Mouse (Mus musculus): ENCODE measurements around the gene Cpm. TPM values are rescaled to one million over a fixed set of nuclear protein-coding genes. Genes with fewer than 3 reads are reported as not detected.

Gene Cpm
- polyA plus RNA-seq, 1 experiment from 2014 or later = 2.7 TPM

DNA sequence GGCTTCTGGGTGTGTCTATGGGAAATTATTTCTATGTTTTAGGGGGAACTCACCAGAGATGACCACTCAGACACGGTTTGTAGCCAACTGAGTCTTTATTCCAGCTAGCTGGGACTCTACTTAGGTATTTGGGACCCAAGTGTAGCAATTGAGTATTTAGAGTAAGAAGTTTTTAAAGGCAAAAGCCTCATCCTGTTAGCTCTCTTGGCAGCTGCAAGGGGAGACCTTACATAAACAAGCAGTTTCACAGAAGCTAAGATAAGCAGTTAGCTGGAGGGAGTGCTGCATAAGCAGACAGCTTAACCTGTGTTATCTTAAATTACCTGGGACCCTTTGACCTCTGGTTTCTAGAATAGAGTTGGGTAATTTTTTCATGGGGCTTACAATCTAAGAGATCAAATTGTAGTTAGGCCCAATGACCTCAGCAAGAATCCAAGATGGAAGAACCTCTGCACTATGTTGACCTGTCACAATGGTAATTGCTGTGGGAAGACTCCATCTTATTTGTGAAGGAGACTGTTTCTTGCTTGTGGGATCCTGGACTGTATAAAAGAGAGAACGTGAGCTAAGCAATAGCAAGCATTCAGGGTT, 18.4 kb upstream of the Cpm start:
- Histone ChIP-seq H3K4me3 (ENCODE audit: low read length) (no peak overlapping the region), H3K4me1 (ENCODE audit: control insufficient read depth, insufficient read depth, low read depth, low read length) (no peaks in the 10 kb centered on the region), H3K27ac (ENCODE audit: low read depth, low read length) (no peak overlapping the region), H3K36me3 (ENCODE audit: control insufficient read depth, insufficient read depth, low read length) (no peaks in the 10 kb centered on the region), H3K27me3 (replicated peaks; ENCODE audit: control insufficient read depth, insufficient read depth, low read length) (no peaks in the 10 kb centered on the region), H3K9ac (ENCODE audit: low read depth, low read length) (no peak overlapping the region), H3K4me2 (ENCODE audit: low read length) (no peak overlapping the region), H3K9me3 (ENCODE audit: control insufficient read depth, low read length) (no peaks in the 10 kb centered on the region)
- no peak for ATAC-seq
- WGBS = 88% methylated on average over 2 of the region's 2 CpGs

DNA sequence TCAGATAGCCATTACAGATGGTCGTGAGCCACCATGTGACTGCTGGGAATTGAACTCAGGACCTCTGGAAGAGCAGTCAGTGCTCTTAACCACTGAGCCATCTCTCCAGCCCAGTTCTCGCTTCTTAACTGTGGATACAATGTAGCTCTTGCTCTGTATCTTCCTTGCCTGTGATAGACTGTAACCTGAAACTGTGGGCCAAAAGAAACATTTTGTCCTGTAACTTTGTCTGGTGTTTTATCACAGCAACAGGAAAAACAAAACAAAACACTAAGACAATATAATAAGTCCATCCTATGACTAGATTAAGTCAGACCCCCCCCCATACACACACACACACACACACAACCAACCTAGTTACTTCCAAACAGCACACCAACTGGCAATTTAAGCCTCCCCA, 17.8 kb upstream of the Cpm start:
- no peaks in the 10 kb centered on the region for H3K36me3 ChIP-seq (ENCODE audit: control insufficient read depth, insufficient read depth, low read length)
- WGBS = 96% methylated on average over 2 of the region's 2 CpGs
- ATAC-seq = no peak

DNA sequence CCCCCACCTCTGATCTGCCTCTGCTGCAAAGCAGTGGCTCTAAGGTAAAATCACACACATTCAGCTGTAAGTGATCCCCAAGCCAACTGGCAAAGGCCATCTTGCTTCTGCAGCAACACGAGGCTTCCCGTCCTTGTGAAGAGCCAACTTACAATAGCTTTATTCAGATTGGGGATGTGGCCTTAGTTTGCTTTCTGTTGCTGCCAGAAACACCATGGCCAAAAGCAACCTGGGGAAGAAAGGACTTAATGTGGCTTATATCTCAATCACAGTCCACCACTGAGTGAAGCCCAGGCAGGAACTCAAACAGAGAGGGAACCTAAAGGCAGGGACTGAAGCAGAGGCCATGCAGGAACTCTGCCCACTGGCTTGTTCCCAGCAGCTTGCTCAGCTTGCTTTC, 17.3 kb upstream of the Cpm start:
- Histone ChIP-seq H3K4me3 (ENCODE audit: low read length) (no peak overlapping the region), H3K9ac (ENCODE audit: low read depth, low read length) (no peak overlapping the region), H3K4me2 (ENCODE audit: low read length) (no peak overlapping the region), H3K9me3 (ENCODE audit: control insufficient read depth, low read length) (no peaks in the 10 kb centered on the region), H3K27ac (ENCODE audit: low read depth, low read length) (no peak overlapping the region), H3K27me3 (replicated peaks; ENCODE audit: control insufficient read depth, insufficient read depth, low read length) (no peaks in the 10 kb centered on the region), H3K4me1 (ENCODE audit: control insufficient read depth, insufficient read depth, low read depth, low read length) (no peaks in the 10 kb centered on the region), H3K36me3 (ENCODE audit: control insufficient read depth, insufficient read depth, low read length) (no peaks in the 10 kb centered on the region)
- 82% methylated on average over 2 of the region's 2 CpGs for WGBS
- ATAC-seq = no peak

More for the DNA sequence above, 17.8 kb upstream of the Cpm start:
- Histone ChIP-seq H3K9me3 (ENCODE audit: control insufficient read depth, low read length) (no peaks in the 10 kb centered on the region), H3K9ac (ENCODE audit: low read depth, low read length) (no peak overlapping the region), H3K27me3 (replicated peaks; ENCODE audit: control insufficient read depth, insufficient read depth, low read length) (no peaks in the 10 kb centered on the region), H3K4me2 (ENCODE audit: low read length) (no peak overlapping the region), H3K4me1 (ENCODE audit: control insufficient read depth, insufficient read depth, low read depth, low read length) (no peaks in the 10 kb centered on the region), H3K4me3 (ENCODE audit: low read length) (no peak overlapping the region), H3K27ac (ENCODE audit: low read depth, low read length) (no peak overlapping the region)

DNA sequence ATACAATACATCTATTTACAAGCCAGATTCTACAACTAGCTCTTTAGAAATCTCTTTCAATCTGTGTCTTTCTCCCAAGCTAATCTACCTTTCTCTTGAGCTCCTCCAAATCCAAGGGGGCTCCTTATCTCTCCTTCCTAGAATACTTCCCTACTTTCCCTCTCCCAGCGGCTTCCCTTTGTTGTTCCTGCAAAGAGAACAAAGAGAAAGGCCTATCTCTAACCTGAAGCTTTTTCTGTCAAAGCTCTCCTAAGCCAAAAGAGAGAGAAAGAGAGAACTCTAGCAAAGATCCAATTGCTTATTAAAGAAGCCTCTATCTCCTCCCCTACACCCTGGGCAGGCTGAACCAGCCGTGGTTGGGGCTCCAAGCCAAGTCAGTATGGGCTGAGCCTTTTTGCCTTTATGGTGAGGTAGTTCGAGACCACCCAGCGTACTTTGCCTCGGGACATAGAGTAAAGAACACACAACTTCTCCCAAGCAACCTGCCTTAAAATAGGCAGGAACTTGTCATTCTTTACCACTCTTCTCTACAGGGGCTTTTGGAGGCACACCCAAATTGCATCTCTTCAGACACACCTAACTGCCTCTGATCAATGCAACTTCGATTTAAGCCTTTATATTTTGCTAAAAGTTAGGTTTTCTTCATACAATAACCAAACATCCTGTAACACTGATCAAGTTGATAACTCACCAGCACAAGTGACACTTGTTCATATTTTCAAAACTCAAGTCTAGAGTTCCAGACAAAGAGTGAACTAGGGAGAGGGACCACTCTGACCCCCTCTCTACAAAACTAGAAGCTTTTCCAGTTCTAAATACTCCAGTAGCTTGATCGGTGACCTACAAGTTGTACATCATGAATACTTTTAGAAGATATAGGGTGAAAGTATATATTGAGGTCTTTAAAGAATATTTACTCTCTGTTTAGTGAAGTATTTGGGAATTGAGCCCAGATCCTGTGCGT, 16.4 kb upstream of the Cpm start:
- H3K27ac ChIP-seq (ENCODE audit: low read depth, low read length) = no peak overlapping the region
- no peak overlapping the region for H3K4me2 ChIP-seq (ENCODE audit: low read length)
- no peak overlapping the region for H3K9ac ChIP-seq (ENCODE audit: low read depth, low read length)
- H3K9me3 ChIP-seq (ENCODE audit: control insufficient read depth, low read length) = no peaks in the 10 kb centered on the region
- ATAC-seq = no peak
- H3K4me3 ChIP-seq (ENCODE audit: low read length) = no peak overlapping the region
- no peaks in the 10 kb centered on the region for H3K36me3 ChIP-seq (ENCODE audit: control insufficient read depth, insufficient read depth, low read length)
- no peaks in the 10 kb centered on the region for H3K27me3 ChIP-seq (replicated peaks; ENCODE audit: control insufficient read depth, insufficient read depth, low read length)
- WGBS = 84% methylated on average over 8 of the region's 8 CpGs
- H3K4me1 ChIP-seq (ENCODE audit: control insufficient read depth, insufficient read depth, low read depth, low read length) = no peaks in the 10 kb centered on the region

DNA sequence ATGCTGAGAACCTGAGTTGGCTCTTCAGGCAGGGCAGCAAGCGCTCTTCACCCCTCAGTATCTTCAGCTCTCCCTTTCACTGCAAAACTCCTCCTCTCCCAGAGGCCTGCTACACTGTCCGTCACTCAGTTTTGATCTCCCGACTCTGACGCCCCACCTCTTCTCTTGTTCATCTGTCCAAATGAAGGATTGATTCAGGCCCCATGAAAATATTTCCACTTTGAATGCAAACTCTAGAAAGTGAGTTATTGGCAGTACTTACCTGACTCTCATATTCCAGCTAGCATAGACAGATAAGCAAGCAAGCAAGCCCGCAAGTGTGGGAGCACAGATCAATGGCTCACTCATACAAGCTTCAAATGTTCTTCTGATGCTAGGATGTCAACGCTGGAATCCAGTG, 15.3 kb upstream of the Cpm start:
- 86% methylated on average over 6 of the region's 6 CpGs for WGBS
- Histone ChIP-seq H3K9me3 (ENCODE audit: control insufficient read depth, low read length) (no peaks in the 10 kb centered on the region), H3K36me3 (ENCODE audit: control insufficient read depth, insufficient read depth, low read length) (no peaks in the 10 kb centered on the region), H3K27ac (ENCODE audit: low read depth, low read length) (no peak overlapping the region), H3K4me2 (ENCODE audit: low read length) (no peak overlapping the region), H3K27me3 (replicated peaks; ENCODE audit: control insufficient read depth, insufficient read depth, low read length) (no peaks in the 10 kb centered on the region), H3K4me3 (ENCODE audit: low read length) (no peak overlapping the region), H3K4me1 (ENCODE audit: control insufficient read depth, insufficient read depth, low read depth, low read length) (no peaks in the 10 kb centered on the region), H3K9ac (ENCODE audit: low read depth, low read length) (no peak overlapping the region)
- no peak for ATAC-seq

DNA sequence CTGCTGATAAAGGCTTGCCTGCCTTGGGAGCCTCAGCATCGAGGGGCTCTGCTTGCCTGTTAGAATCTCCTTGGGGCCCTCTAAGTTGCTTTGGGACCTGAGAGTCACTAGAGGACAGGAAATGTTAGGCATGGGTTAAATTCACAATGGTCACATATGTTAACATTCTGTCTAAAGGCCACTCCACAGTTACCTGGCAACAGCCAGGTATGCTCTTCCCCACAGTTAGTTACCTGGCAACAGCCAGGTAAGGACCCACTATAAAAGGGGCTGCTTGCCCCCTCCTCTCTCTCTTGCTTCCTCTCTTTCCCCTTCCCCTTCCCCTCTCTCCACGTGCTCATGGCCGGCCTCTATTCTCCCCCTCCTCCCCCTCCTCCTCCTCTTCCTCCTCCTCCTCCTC, 14.9 kb upstream of the Cpm start:
- Histone ChIP-seq H3K9ac (ENCODE audit: low read depth, low read length) (no peak overlapping the region), H3K4me2 (ENCODE audit: low read length) (no peak overlapping the region), H3K36me3 (ENCODE audit: control insufficient read depth, insufficient read depth, low read length) (no peaks in the 10 kb centered on the region), H3K9me3 (ENCODE audit: control insufficient read depth, low read length) (no peaks in the 10 kb centered on the region), H3K4me1 (ENCODE audit: control insufficient read depth, insufficient read depth, low read depth, low read length) (no peaks in the 10 kb centered on the region), H3K27me3 (replicated peaks; ENCODE audit: control insufficient read depth, insufficient read depth, low read length) (no peaks in the 10 kb centered on the region), H3K4me3 (ENCODE audit: low read length) (no peak overlapping the region), H3K27ac (ENCODE audit: low read depth, low read length) (no peak overlapping the region)
- no peak for ATAC-seq
- WGBS = 73% methylated on average over 3 of the region's 3 CpGs

DNA sequence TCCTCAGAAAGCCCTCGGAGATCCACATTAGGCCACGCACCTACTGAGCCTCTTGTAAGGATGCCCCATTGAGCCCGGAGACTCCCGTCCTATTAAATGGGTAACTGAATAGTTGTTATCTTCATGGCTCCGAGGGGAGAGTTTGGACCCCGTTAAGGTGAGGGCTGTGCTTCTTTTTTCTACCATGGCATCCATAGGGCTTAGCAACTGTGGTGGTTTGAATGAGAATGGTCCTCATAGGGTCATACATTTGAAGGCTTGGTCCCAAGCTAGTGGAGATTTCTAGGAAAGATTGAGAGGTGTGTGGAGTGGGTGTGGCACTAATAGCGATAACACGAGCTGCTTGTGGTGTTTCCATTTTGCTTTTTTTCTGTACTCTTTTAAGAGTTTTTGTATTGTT, 14.1 kb upstream of the Cpm start:
- H3K27me3 ChIP-seq (replicated peaks; ENCODE audit: control insufficient read depth, insufficient read depth, low read length) = no peaks in the 10 kb centered on the region
- no peak overlapping the region for H3K4me2 ChIP-seq (ENCODE audit: low read length)
- no peak overlapping the region for H3K27ac ChIP-seq (ENCODE audit: low read depth, low read length)
- no peak for ATAC-seq
- H3K9me3 ChIP-seq (ENCODE audit: control insufficient read depth, low read length) = no peaks in the 10 kb centered on the region
- no peak overlapping the region for H3K9ac ChIP-seq (ENCODE audit: low read depth, low read length)
- no peak overlapping the region for H3K4me3 ChIP-seq (ENCODE audit: low read length)
- 94% methylated on average over 8 of the region's 8 CpGs for WGBS
- no peaks in the 10 kb centered on the region for H3K36me3 ChIP-seq (ENCODE audit: control insufficient read depth, insufficient read depth, low read length)
- H3K4me1 ChIP-seq (ENCODE audit: control insufficient read depth, insufficient read depth, low read depth, low read length) = no peaks in the 10 kb centered on the region

DNA sequence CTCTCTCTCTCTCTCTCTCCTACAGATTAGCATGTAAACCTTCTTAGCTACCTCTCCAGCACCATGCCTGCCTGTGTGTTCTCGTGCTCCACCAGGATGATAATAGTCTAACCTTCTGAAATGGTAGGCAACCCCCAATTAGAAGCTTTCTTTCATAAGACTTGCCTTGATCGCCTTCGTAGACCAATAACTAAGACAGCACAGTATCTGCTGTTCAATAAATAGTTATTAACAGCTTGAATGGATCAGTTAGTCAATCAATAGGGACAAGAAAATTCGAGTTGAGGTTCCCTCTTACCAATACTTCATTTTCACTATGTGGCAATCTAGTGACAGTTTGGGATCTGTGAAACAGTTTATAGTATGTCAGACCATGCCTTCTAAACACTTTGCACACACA, 13.6 kb upstream of the Cpm start:
- Histone ChIP-seq H3K27me3 (replicated peaks; ENCODE audit: control insufficient read depth, insufficient read depth, low read length) (no peaks in the 10 kb centered on the region), H3K9me3 (ENCODE audit: control insufficient read depth, low read length) (no peaks in the 10 kb centered on the region), H3K4me2 (ENCODE audit: low read length) (no peak overlapping the region), H3K27ac (ENCODE audit: low read depth, low read length) (no peak overlapping the region), H3K4me1 (ENCODE audit: control insufficient read depth, insufficient read depth, low read depth, low read length) (no peaks in the 10 kb centered on the region), H3K9ac (ENCODE audit: low read depth, low read length) (no peak overlapping the region), H3K36me3 (ENCODE audit: control insufficient read depth, insufficient read depth, low read length) (no peaks in the 10 kb centered on the region), H3K4me3 (ENCODE audit: low read length) (no peak overlapping the region)
- WGBS = 77% methylated on average over 4 of the region's 4 CpGs
- ATAC-seq = no peak

DNA sequence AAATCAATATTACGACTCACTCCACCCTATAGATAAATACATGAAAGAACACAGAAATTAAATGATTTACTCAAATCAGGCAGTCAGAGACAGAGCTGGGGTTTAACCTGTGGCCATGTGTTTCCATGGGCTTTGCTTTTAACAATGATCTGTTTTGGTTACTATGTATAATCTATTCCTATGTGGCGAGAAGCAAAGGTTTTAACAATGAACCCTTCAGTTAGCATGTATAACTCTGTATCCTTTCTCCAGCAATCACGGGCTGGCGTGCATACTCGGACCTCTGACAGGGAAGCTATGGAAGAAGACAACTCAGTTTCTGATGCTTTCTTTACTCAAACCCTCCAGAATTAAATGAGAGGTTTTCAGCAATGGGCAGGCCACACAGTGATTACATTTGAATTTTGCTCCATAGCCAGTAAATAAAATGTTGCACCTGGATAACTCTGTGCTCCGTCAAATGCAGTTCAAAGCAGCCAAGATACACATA, 13.1 kb upstream of the Cpm start:
- Histone ChIP-seq H3K9me3 (ENCODE audit: control insufficient read depth, low read length) (no peaks in the 10 kb centered on the region), H3K27me3 (replicated peaks; ENCODE audit: control insufficient read depth, insufficient read depth, low read length) (no peaks in the 10 kb centered on the region), H3K27ac (ENCODE audit: low read depth, low read length) (no peak overlapping the region), H3K4me1 (ENCODE audit: control insufficient read depth, insufficient read depth, low read depth, low read length) (no peaks in the 10 kb centered on the region), H3K4me3 (ENCODE audit: low read length) (no peak overlapping the region), H3K4me2 (ENCODE audit: low read length) (no peak overlapping the region), H3K36me3 (ENCODE audit: control insufficient read depth, insufficient read depth, low read length) (no peaks in the 10 kb centered on the region), H3K9ac (ENCODE audit: low read depth, low read length) (no peak overlapping the region)
- 92% methylated on average over 6 of the region's 6 CpGs for WGBS
- no peak for ATAC-seq
